Comparison of ENCODE assay signal across 30 mouse cellular contexts in genomic region chr19:57095340-57095739, GRCm38 (mm10).
DNase-seq lines count a peak whose midpoint lies in the region; ATAC-seq and TF ChIP-seq lines count a peak whose summit lies in the region.
"Had no signal": no experiment of that assay in that cellular context is flagged by ENCODE, and none has a peak within 500 bp of the region (broad histone marks: within the 10 kb centered on the region; RNA-seq: fewer than 3 reads in every experiment).

No protein-coding gene starts in this region.

- peak; percentile 62 for ATAC-seq in CD4-positive, CD25-positive, alpha-beta regulatory T cell, adult 4 months
- peak; percentile 74 for ATAC-seq in inflammation-experienced regulatory T-cells, adult 6 months
- ATAC-seq: forebrain, postnatal 0 days; intestine, embryonic 15.5 days; midbrain, embryonic 13.5 days had no signal

- no peak overlapping the region for H3K4me3 ChIP-seq in layer of hippocampus, adult 2 months
- H3K4me3 ChIP-seq: embryonic facial prominence, embryonic 10.5 days; embryonic facial prominence, embryonic 15.5 days; forebrain, embryonic 12.5 days; hindbrain, embryonic 15.5 days; intestine, embryonic 15.5 days; limb, embryonic 13.5 days; megakaryocyte, embryonic 14.5 days; midbrain, embryonic 13.5 days; neural tube, embryonic 15.5 days; stomach, embryonic 15.5 days had no signal

- no peak for DNase-seq in layer of hippocampus, adult 2 months (ENCODE audit: low spot score in 2 of 2)
- DNase-seq in layer of hippocampus, adult 8-10 months (ENCODE audit: low spot score in 2 of 2): no peak
- peak; percentile 66 for DNase-seq in CD4-positive helper T cell, adult 2 months (ENCODE audit: low read depth, low spot score)
- DNase-seq in spleen, postnatal 10 days (ENCODE audit: low spot score in 2 of 2): no peak
- no peak for DNase-seq in left cerebral cortex, adult 9 months (ENCODE audit: low spot score in 2 of 2)
- DNase-seq: adrenal gland, postnatal 36 days; cerebellum, adult 8-10 months; cerebellum, postnatal 25 days; forebrain, postnatal 0 days; gastrocnemius, postnatal 10 days; kidney, adult 8-10 months; kidney, postnatal 4 days; layer of hippocampus, adult 9-11 months; lung, postnatal 4 days; retina, postnatal 1 day; right cerebral cortex, postnatal 14 days; thymus, postnatal 4 days had no signal

- H3K27ac ChIP-seq in layer of hippocampus, adult 2 months: 0 out of 2 replicates have a peak overlapping the region, but pooled peaks have one; percentile 14
- H3K27ac ChIP-seq: embryonic facial prominence, embryonic 10.5 days; embryonic facial prominence, embryonic 15.5 days; forebrain, embryonic 12.5 days; hindbrain, embryonic 15.5 days; intestine, embryonic 15.5 days; kidney, postnatal 0 days; limb, embryonic 13.5 days; midbrain, embryonic 13.5 days; neural tube, embryonic 15.5 days; stomach, embryonic 15.5 days had no signal

- TF ChIP-seq CTCF in layer of hippocampus, adult 2 months (conservative IDR thresholded peaks at IDR 0.05): no peak
